Mouse (Mus musculus) MEL (cell line): Measurements from ENCODE around the gene Vtn. TPM values are rescaled to one million over a fixed set of nuclear protein-coding genes. Genes with fewer than 3 reads are reported as not detected.

Source experiments
- DNase-seq: peaks from one replicate; pipeline ENCODE4 v3.0.0; 2011; ENCODE audit warnings: low read depth, low spot score
- H3K27ac ChIP-seq: 2 replicates; pipeline ENCODE4 v1.5.1; 2012; ENCODE audit warnings: low read depth, mild to moderate bottlenecking, control low read depth, low read length, moderate library complexity; ENCODE audit not compliant: control insufficient read depth
- H3K27me3 ChIP-seq, 2 experiments: fragments of 150-350 bp in 1 of 2; sonication (generic) in 1 of 2; 2 replicates each; pipeline ENCODE4 v1.6.1; 2012; ENCODE audit warnings: low read length in 2 of 2, mild to moderate bottlenecking in 2 of 2, improper control_type of control experiment in 1 of 2, moderate library complexity in 1 of 2; ENCODE audit not compliant: insufficient read depth in 2 of 2, control insufficient read depth in 1 of 2
- H3K36me3 ChIP-seq, 2 experiments: 2 replicates each; pipeline ENCODE4 v1.6.1; 2012 to 2014; ENCODE audit warnings: low read length in 2 of 2, improper control_type of control experiment in 1 of 2, inconsistent platforms in 1 of 2, mild to moderate bottlenecking in 1 of 2; ENCODE audit not compliant: insufficient read depth in 2 of 2, control insufficient read depth in 1 of 2
- H3K4me1 ChIP-seq, 2 experiments: fragments of 150-350 bp in 1 of 2; sonication (generic) in 1 of 2; 2 replicates each; pipeline ENCODE4 v1.6.1; 2012; ENCODE audit warnings: low read length in 2 of 2, improper control_type of control experiment in 1 of 2, mild to moderate bottlenecking in 1 of 2; ENCODE audit not compliant: insufficient read depth in 2 of 2, control insufficient read depth in 1 of 2
- H3K4me3 ChIP-seq, 2 experiments: fragments of 150-350 bp in 1 of 2; sonication (generic) in 1 of 2; 2 replicates each; pipeline ENCODE4 v1.5.1; 2012; ENCODE audit warnings: low read depth in 2 of 2, low read length in 2 of 2, mild to moderate bottlenecking in 2 of 2, moderate library complexity in 2 of 2, control low read depth in 1 of 2, improper control_type of control experiment in 1 of 2; ENCODE audit not compliant: control insufficient read depth in 1 of 2, insufficient read depth in 1 of 2
- H3K79me2 ChIP-seq: 2 replicates; pipeline ENCODE4 v1.6.1; 2012; ENCODE audit warnings: mild to moderate bottlenecking, low read length, moderate library complexity; ENCODE audit not compliant: control insufficient read depth, poor library complexity, insufficient read depth
- H3K9ac ChIP-seq: 2 replicates; pipeline ENCODE4 v1.6.1; 2012; ENCODE audit warnings: low read depth, mild to moderate bottlenecking, control low read depth, low read length, moderate library complexity; ENCODE audit not compliant: control insufficient read depth, poor library complexity, severe bottlenecking
- H3K9me3 ChIP-seq: fragments of 150-350 bp; sonication (generic); replicated peaks from 2 replicates; pipeline ENCODE4 v1.6.1; 2012; ENCODE audit warnings: mild to moderate bottlenecking, low read length, improper control_type of control experiment, moderate library complexity; ENCODE audit not compliant: insufficient read depth
- BHLHE40 ChIP-seq: IDR thresholded peaks from 2 replicates; pipeline ENCODE4 v1.6.1; 2012; ENCODE audit warnings: low read depth, mild to moderate bottlenecking, inconsistent platforms, low read length, improper control_type of control experiment, borderline replicate concordance
- CHD1 ChIP-seq: IDR thresholded peaks from 2 replicates; pipeline ENCODE4 v1.6.1; 2012; ENCODE audit warnings: low read depth, mild to moderate bottlenecking, inconsistent platforms, low read length, improper control_type of control experiment
- CHD2 ChIP-seq: IDR thresholded peaks from 2 replicates; pipeline ENCODE4 v1.6.1; 2011; ENCODE audit warnings: low read length, improper control_type of control experiment
- E2F4 ChIP-seq: IDR thresholded peaks from 2 replicates; pipeline ENCODE4 v1.6.1; 2011; ENCODE audit warnings: low read depth, low read length, improper control_type of control experiment, borderline replicate concordance
- ELF1 ChIP-seq: IDR thresholded peaks from 2 replicates; pipeline ENCODE4 v1.6.1; 2014; ENCODE audit warnings: low read depth, mild to moderate bottlenecking, inconsistent platforms, low read length, improper control_type of control experiment, moderate library complexity
- EP300 ChIP-seq, 2 experiments: IDR thresholded peaks; 2 replicates each; pipeline ENCODE4 v1.6.1; 2011; ENCODE audit warnings: improper control_type of control experiment in 2 of 2, low read length in 2 of 2, low read depth in 1 of 2, mild to moderate bottlenecking in 1 of 2
- ETS1 ChIP-seq: IDR thresholded peaks from 2 replicates; pipeline ENCODE4 v1.6.1; 2012; ENCODE audit warnings: low read depth, mild to moderate bottlenecking, inconsistent platforms, low read length, improper control_type of control experiment, moderate library complexity
- GABPA ChIP-seq: IDR thresholded peaks from 2 replicates; pipeline ENCODE4 v1.6.1; 2012; ENCODE audit warnings: low read depth, mild to moderate bottlenecking, inconsistent platforms, low read length, improper control_type of control experiment, moderate library complexity
- GATA1 ChIP-seq: IDR thresholded peaks from 2 replicates; pipeline ENCODE4 v1.6.1; 2011; ENCODE audit warnings: low read depth, low read length, improper control_type of control experiment
- JUND ChIP-seq: IDR thresholded peaks from 2 replicates; pipeline ENCODE4 v1.6.1; 2011; ENCODE audit warnings: low read depth, mild to moderate bottlenecking, improper control_type of control experiment, low read length
- KAT2A ChIP-seq: conservative IDR thresholded peaks from 2 replicates; pipeline ENCODE4 v1.6.1; 2012; ENCODE audit warnings: low read depth, low read length, improper control_type of control experiment, inconsistent platforms
- MAX ChIP-seq: IDR thresholded peaks from 2 replicates; pipeline ENCODE4 v1.6.1; 2011; ENCODE audit warnings: low read length, improper control_type of control experiment
- MAZ ChIP-seq: IDR thresholded peaks from 2 replicates; pipeline ENCODE4 v1.6.1; 2012; ENCODE audit warnings: low read depth, mild to moderate bottlenecking, inconsistent platforms, low read length, improper control_type of control experiment
- MXI1 ChIP-seq: IDR thresholded peaks from 2 replicates; pipeline ENCODE4 v1.6.1; 2011; ENCODE audit warnings: mild to moderate bottlenecking, low read depth, low read length, improper control_type of control experiment
- MYB ChIP-seq: IDR thresholded peaks from 2 replicates; pipeline ENCODE4 v1.6.1; 2011; ENCODE audit warnings: mild to moderate bottlenecking, low read depth, low read length, improper control_type of control experiment
- MYC ChIP-seq: IDR thresholded peaks from 2 replicates; pipeline ENCODE4 v1.6.1; 2011; ENCODE audit warnings: low read depth, mild to moderate bottlenecking, low read length, improper control_type of control experiment, moderate library complexity
- NRF1 ChIP-seq: IDR thresholded peaks from 2 replicates; pipeline ENCODE4 v1.6.1; 2014; ENCODE audit warnings: low read depth, mild to moderate bottlenecking, inconsistent platforms, low read length, improper control_type of control experiment, moderate library complexity; ENCODE audit not compliant: poor library complexity, insufficient read depth, severe bottlenecking
- POLR2AphosphoS2 ChIP-seq: IDR thresholded peaks from 2 replicates; pipeline ENCODE4 v1.6.1; 2011; ENCODE audit warnings: low read length, improper control_type of control experiment
- POLR2AphosphoS5 ChIP-seq: IDR thresholded peaks from 2 replicates; pipeline ENCODE4 v1.6.1; 2012; ENCODE audit warnings: low read depth, borderline replicate concordance, mild to moderate bottlenecking, inconsistent platforms, low read length, moderate library complexity, mixed read lengths
- TBP ChIP-seq: IDR thresholded peaks from 2 replicates; pipeline ENCODE4 v1.8.0; 2011; ENCODE audit warnings: low read depth, low read length, improper control_type of control experiment
- TCF12 ChIP-seq: IDR thresholded peaks from 2 replicates; pipeline ENCODE4 v1.6.1; 2014; ENCODE audit warnings: low read depth, mild to moderate bottlenecking, inconsistent platforms, low read length, improper control_type of control experiment, moderate library complexity
- UBTF ChIP-seq: IDR thresholded peaks from 2 replicates; pipeline ENCODE4 v1.6.1; 2012; ENCODE audit warnings: low read depth, mild to moderate bottlenecking, inconsistent platforms, low read length, improper control_type of control experiment, moderate library complexity, borderline replicate concordance; ENCODE audit not compliant: insufficient read depth
- USF1 ChIP-seq: IDR thresholded peaks from 2 replicates; pipeline ENCODE4 v1.6.1; 2014; ENCODE audit warnings: low read depth, mild to moderate bottlenecking, inconsistent platforms, low read length, improper control_type of control experiment, moderate library complexity
- USF2 ChIP-seq, 2 experiments: IDR thresholded peaks; 2 replicates each; pipeline ENCODE4 v1.6.1; 2011 to 2012; ENCODE audit warnings: improper control_type of control experiment in 2 of 2, low read length in 2 of 2, borderline replicate concordance in 1 of 2, inconsistent platforms in 1 of 2, low read depth in 1 of 2, mild to moderate bottlenecking in 1 of 2; ENCODE audit not compliant: insufficient read depth in 1 of 2
- ZKSCAN1 ChIP-seq: IDR thresholded peaks from 2 replicates; pipeline ENCODE4 v1.6.1; 2012; ENCODE audit warnings: low read depth, mild to moderate bottlenecking, inconsistent platforms, low read length, improper control_type of control experiment, moderate library complexity
- ZMIZ1 ChIP-seq: IDR thresholded peaks from 2 replicates; pipeline ENCODE4 v1.6.1; 2012; ENCODE audit warnings: low read depth, mild to moderate bottlenecking, inconsistent platforms, low read length, improper control_type of control experiment, moderate library complexity
- ZNF384 ChIP-seq: IDR thresholded peaks from 2 replicates; pipeline ENCODE4 v1.6.1; 2012; ENCODE audit warnings: low read depth, mild to moderate bottlenecking, inconsistent platforms, low read length, improper control_type of control experiment
- polyA plus RNA-seq, 2 experiments: library from polyadenylated mRNA; stranded (reverse) in 1 of 2; unstranded in 1 of 2; fragments of >175 nt in 1 of 2; fragments of >200 nt in 1 of 2; gene quantifications; 2 replicates each; pipeline versions ENCODE4 v1.2.1 to v1.2.4; 2012; ENCODE audit warnings: low replicate concordance in 2 of 2, low read depth in 1 of 2; ENCODE audit not compliant: insufficient read length in 2 of 2, insufficient read depth in 1 of 2, missing spikeins in 1 of 2
- total RNA-seq: library from RNA; depleted of rRNA; stranded (reverse); fragments of 300-350 nt; gene quantifications from 2 replicates; pipeline ENCODE4 v1.2.3, GENCODE M21; 2012

Gene Vtn
- total and polyA plus RNA-seq, 3 experiments, result 0.18 TPM; not detected in 2

DNA sequence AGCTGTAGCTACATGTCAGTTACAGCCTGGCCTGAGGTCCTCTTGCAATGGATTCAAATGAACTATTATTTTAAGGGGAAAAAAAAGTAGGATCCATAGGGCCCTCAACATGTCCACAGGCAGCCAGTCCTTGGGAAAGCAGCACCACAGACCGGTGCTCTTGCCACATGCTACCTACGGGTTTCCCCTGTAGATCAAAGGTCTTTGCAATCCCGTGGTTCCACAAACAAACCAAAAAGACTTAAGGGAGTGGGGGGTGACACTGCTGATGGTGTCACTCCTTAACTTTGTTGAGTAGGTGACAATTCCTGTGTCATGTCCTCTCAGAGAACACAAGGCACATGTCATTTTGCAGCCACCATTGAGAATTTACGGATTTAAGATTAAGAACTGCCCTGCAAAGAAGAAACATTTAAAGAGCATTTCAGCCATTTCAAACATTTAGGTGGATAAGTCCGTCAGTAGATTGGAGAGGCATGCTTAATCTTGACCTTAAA lies 50.6 kb downstream of the Vtn start:
- no peaks in the 10 kb centered on the region for H3K9me3 ChIP-seq
- H3K4me1 ChIP-seq, result peaks cover 29 to 34% of the 10 kb centered on the region in 2 experiments
- peak; percentile 59 for DNase-seq
- peak overlapping the region; percentile 66 to 99 for H3K4me3 ChIP-seq
- H3K36me3 ChIP-seq, result peaks cover 0 to 40% of the 10 kb centered on the region in 2 experiments; a peak in 3 of 4 replicates
- H3K9ac ChIP-seq, result peak overlapping the region; percentile 66
- no peaks in the 10 kb centered on the region for H3K27me3 ChIP-seq
- 0 out of 2 replicates have a peak, but pooled peaks have one; percentile 0 for TF ChIP-seq CHD1
- TF ChIP-seq ETS1, result 0 out of 2 replicates have a peak, but pooled peaks have one; percentile 5
- TF ChIP-seq MYC, result no peak
- peaks cover 45% of the 10 kb centered on the region for H3K79me2 ChIP-seq
- H3K27ac ChIP-seq, result peak overlapping the region; percentile 45

- H3K79me2 ChIP-seq, result peaks cover 37% of the 10 kb centered on the region
- H3K9me3 ChIP-seq, result no peaks in the 10 kb centered on the region
- peaks cover 0 to 35% of the 10 kb centered on the region in 2 experiments; a peak in 3 of 4 replicates for H3K36me3 ChIP-seq
- peak within 1 kb of the TSS; percentile 45 for H3K27ac ChIP-seq
- H3K9ac ChIP-seq, result peak within 1 kb of the TSS; percentile 66
- peak; percentile 100 for DNase-seq
- H3K27me3 ChIP-seq, result no peaks in the 10 kb centered on the region
- peaks cover 29 to 34% of the 10 kb centered on the region in 2 experiments for H3K4me1 ChIP-seq
- peak within 1 kb of the TSS; percentile 66 to 99 for H3K4me3 ChIP-seq
- TF ChIP-seq USF1 (peak; percentile 91), GATA1 (no peak), JUND (no peak), ZNF384 (peak; percentile 46), USF2 (IDR thresholded peaks at IDR 0.05; ENCODE audit: borderline replicate concordance in 1 of 2, insufficient read depth in 1 of 2, low read depth in 1 of 2, low read length in 2 of 2) (peak in 1 of 2 experiments; percentile 61; a peak in 1 of 4 replicates), ZMIZ1 (peak; percentile 94), POLR2AphosphoS2 (peak; percentile 90), GABPA (no peak), BHLHE40 (peak; percentile 80), CHD2 (peak; percentile 85), MYC (peak; percentile 94), CHD1 (peak; percentile 1), MAZ (peak; percentile 18; the same call in 1 of the 2 replicates), MYB (peak; percentile 55), ELF1 (0 out of 2 replicates have a peak, but pooled peaks have one; percentile 19), UBTF (no peak), E2F4 (0 out of 2 replicates have a peak, but pooled peaks have one; percentile 72), MXI1 (peak; percentile 95), TBP (peak; percentile 89), KAT2A (peak; percentile 53), TCF12 (peak; percentile 70), MAX (peak; percentile 94), EP300 (IDR thresholded peaks at IDR 0.05; ENCODE audit: low read depth in 1 of 2, low read length in 2 of 2) (peak in 1 of 2 experiments; percentile 18; a peak in 2 of 4 replicates), NRF1 (peak; percentile 77), ZKSCAN1 (no peak), POLR2AphosphoS5 (0 out of 2 replicates have a peak, but pooled peaks have one; percentile 48)
Observed at GRCm38 (mm10) chr11:78550168-78551058, 51.5 kb downstream of the Vtn start, which contains the start of gene Tmem97. Gene Tmem97, minus strand, starts transcription at chr11:78550777.
